Mouse (Mus musculus): Measurements from ENCODE around the gene Sap25.

The Sap25 gene

DNA sequence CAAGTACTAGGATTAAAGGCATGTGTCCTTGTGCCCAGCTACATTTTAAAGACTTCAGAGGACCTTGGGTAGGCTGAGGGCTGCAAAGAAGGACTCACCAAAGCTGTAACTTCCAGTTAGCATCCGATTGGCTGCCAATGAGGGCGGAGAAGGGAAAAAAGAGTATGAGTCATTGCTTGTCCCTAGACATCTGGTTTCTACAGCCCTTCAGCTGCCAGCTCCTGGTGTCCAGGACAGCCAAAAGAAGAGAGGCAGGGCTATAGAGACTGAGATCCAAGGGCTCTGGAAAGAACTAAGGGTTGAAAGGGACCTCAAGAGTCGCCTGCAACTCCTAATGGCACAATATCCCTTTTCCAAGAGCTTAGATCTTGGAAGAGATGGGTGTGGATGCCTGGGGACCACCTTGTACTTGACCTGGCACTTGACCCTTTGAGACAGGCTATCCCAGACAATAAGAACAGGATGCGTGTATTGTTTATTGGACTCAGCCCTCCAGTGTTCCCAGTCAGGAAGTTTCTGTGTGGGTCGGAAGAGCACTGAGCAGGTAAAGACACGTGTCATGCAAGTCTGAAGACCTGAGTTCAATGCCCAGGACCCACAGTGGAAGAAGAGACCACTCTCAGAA lies 19.0 kb downstream of the Sap25 start:
- peak; percentile 90 to 93 for DNase-seq (ENCODE audit: low spot score in 2 of 2)

DNA sequence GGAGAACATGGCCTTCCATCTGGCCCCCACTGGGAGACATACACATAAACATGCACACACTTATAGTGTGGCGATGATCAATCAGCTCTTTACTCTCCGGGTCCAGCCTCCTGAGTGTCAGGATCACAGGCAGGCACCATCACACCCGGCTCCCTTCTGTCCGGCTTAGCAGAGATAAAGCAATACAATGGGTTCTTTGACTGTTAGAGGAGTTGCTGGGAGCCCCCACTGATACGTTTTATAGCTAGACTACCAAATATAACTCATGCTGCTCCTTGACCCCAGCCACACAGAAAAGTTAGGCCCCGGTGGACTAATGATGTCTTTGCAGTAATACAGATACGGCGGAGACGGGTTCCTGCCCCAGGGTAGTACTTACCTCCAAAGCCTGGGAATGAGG lies 21.9 kb downstream of the Sap25 start:
- DNase-seq (ENCODE audit: low spot score in 2 of 2) = no peak

DNA sequence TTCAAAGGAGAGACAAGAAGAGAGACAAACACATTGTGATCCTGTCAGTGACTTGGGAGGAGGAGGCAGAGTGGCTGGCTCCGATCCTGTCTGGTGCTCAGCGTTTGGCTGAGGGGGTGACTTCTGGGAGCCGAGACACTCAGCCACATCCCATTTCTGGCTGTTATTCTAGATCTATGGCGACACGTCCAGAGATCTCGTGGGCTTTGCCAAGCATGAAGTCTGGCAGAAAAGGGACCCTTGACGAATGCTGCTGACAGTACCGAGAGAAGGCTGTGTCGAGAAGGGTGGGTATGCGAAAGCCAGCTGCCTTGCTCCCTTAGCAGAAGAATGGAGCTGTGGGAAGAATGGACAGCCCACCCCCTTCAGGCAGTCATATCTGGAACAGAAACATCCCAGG lies 27.8 kb downstream of the Sap25 start:
- peak; percentile 55 to 69 for DNase-seq (ENCODE audit: low spot score in 2 of 2)

DNA sequence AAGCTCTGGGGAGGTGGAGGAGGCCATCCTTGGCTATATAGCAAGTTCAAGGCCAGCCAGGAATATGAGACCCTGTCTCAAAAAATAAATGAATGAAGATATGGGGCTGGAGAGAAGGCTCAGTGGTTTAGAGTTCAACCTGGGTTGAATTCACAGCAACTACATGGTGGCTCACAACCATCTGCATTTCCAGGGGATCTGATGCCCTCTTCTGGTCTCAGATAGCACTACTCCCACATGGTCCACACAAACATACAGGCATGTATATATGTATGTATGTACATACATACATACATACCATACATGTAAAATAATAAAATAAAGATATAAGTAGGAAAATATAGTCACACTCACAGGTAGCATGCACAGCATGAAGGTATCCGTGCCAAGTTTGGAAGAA lies 29.1 kb downstream of the Sap25 start:
- no peak for DNase-seq (ENCODE audit: low spot score in 2 of 2)

DNA sequence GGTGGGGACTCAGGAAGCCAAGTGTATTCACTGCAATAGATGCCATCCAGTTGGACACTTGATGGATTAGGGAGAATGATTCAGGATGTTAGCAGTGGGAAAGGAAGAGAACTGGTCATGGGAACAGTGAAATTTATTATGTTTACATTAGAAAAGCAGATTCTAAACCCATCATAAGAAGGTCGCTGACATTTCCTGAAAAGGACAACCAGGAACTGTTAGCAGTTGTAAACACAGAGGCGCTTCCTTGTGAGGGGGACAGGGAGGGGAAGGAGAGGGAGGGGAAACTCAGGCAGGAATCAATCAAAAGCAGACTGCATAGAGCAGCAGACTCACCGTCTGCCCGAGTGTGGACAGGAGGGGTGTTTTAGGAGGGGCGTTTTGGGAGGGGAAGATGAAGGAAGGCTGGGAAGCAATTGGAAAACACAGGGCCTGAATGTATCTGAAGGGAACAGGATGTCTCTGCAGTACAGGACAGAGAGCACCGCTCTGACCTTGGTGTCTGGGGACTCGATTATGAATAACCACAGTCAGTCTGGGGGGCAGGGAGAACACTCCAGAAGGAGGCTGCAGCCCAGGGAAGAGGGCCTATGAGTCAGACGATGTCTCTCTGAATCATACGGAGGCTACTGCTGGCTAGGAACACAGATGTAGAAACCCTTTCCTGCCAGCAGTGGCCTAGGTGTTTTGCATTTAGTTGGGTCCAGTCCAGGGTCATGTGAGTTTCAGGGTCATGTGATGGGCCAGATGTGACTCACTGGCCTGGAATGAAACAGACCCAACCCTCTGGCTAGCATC lies 30.5 kb downstream of the Sap25 start:
- DNase-seq (ENCODE audit: low spot score in 2 of 2) = peak; percentile 88 to 90

DNA sequence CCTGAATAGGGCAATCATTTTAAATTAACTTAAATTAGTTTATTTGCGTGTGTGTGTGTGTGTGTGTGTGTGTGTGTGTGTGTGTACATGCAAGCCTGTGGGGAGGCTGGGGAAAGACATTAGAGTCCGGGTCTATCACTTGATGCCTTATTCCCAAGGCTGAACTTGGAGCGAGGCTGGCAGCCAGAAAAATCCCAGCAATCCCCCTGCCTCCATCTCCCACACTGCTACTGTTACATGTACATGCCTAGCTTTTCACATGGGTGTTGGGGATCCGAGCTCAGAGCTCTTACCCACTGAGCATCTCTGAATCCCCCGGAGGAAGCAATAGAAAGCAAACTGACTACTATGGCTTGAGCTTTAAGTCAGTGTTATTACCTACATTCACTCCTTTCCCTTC lies 31.2 kb downstream of the Sap25 start:
- no peak for DNase-seq (ENCODE audit: low spot score in 2 of 2)

DNA sequence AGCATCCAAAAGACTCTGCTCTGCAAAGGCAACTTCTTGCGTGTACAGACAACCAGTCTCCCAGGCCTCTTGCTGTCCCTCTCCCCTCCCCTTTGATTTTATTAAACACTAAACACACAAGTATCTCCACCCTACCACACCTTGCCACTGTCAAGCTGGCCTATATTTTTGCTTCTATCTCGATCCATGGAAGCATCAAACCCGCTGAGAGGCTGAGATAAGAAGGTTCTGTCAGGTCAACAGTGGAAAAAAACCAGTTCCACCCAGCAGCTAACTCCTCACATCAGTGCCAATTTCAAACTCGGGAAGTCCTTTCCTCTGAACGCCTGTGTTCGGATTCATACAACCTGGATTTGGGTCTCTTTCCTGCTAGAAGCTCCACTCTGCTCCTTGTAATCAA lies 31.9 kb downstream of the Sap25 start:
- DNase-seq (ENCODE audit: low spot score in 2 of 2) = no peak

DNA sequence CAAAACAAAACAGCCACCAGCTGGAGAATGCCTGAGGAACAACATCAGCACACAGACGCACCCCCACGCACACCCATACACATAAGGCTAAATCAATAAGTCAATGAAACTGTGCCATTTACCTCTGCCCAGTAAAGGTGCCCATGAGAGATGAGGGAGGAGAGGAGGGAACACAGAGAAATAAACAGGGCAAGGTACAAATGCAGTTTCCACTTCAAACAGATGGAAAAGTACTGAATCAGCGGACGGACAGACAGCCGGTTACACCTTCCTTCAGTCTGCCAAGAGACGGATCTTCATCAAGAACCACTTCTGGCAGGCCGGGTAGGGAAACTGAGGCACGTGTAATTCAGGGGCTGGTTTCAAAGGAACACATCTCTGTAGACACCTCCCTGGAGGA lies 33.7 kb downstream of the Sap25 start:
- no peak for DNase-seq (ENCODE audit: low spot score in 2 of 2)

DNA sequence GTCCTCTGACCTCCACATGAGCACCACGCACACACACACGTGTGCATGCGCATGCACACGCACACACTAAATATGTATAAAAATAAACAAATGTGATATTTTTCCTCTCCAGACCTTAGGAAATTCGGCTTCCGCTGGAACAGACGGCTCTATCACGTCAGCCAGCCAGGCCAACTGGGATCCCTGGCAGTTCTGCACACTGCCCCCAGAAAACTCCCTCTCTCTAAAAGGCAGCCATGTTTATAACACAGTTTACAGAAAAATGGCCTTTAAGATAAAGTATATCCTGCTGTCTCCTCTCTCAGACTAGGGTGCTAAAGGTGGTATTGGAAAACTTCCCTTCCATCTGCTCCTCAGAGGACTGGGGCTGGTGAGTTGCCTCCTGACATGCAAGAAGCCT lies 36.7 kb downstream of the Sap25 start:
- DNase-seq (ENCODE audit: low spot score in 2 of 2) = no peak

DNA sequence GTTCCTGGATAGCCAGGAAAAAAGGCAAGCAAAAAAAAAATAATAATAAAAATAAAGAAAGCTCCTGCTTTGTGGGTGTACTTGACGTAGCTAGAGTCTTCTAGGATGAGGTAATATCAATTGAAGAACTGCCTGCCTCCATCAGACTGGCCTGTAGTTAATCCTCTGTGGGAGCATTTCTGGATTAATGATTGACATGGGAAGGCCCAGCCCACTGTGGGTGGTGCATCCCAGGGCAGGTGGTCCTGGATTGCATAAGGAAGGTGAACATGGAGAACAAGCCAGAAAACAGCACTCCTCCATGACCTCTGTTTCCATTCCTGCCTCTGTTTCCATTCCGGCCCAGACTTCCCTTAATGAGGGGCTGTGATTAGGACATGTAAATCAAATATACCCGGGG lies 37.6 kb downstream of the Sap25 start:
- no peak for DNase-seq (ENCODE audit: low spot score in 2 of 2)

DNA sequence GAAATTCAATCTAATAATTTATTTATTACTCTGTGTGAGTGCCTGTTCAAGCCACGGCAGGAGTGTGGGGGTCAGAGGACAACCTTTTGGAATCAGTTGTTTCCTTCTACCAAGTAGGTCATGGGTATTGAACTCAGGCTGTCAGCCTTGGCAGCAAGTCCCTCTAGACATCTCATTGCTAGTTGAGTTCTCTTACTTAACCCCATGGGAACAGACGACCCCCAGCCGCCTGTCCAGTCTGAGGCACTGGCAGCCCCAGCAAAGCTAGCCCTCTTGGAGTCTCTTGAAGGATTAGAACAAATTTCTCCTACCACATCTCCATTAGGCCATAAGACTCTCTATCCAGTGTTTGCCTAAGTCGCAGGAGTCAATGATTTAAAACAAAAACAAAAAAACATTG lies 38.6 kb downstream of the Sap25 start:
- DNase-seq (ENCODE audit: low spot score in 2 of 2) = no peak

DNA sequence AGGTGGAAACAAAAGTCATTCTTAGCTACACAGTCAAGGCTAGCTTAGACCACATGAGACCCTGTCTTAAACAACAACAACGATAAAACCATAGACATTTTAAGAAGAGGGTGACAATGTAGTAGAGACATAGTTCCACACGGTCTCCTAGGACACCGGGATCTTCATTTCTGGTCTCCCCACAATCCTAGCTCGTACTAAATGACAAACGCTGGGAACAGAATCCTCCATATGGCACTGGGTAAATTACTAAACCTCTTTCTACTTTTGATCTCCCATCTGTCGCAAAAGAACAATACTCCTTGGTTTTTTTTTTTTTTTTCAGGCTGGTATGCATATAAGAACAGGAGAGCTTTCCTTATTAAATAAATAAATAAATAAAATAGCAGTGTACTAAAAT lies 41.4 kb downstream of the Sap25 start:
- DNase-seq (ENCODE audit: low spot score in 2 of 2) = no peak

DNA sequence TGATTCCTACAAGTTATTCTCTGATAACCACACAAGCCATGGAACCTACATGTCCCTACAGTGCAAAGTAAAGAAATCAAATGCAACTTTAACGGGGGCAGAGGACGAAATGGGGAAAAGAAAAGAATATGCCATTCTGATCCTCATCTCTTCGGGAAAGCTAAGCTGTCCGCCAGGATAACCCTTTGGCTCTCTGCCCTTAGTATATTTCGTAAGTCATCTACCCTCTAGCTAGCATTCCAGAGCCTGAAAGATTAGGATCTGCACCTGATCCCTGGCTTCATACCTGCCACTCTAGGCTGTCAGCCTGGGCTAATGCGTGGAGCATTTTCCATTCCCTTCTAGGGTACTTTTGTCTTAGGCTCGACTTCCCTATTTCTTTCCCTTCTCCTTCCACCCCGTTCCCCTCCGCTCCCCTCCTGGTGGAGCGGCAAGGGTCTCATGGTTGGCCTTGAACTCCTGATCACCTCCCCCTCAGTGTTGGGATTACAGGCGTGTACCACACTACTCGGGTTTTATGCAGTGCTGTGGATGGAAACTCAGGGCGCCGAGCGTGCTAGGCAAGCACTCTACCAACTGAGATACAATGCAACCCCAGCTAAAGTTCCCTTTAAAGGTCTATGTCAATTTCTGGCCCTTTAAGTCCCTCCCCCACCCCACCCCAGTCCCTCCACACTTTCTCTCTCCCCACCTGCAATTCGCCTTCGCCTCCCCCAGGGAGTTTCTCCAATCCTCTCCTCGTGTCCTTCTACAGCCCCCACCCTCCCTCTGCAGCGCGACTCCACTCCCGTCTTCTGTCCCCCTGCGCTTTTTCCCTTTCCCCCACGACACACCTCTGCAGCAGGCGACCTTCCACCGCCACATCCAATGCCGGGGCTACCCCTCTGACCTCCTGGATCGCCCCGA lies 42.5 kb downstream of the Sap25 start:
- DNase-seq (ENCODE audit: low spot score in 2 of 2) = no peak

DNA sequence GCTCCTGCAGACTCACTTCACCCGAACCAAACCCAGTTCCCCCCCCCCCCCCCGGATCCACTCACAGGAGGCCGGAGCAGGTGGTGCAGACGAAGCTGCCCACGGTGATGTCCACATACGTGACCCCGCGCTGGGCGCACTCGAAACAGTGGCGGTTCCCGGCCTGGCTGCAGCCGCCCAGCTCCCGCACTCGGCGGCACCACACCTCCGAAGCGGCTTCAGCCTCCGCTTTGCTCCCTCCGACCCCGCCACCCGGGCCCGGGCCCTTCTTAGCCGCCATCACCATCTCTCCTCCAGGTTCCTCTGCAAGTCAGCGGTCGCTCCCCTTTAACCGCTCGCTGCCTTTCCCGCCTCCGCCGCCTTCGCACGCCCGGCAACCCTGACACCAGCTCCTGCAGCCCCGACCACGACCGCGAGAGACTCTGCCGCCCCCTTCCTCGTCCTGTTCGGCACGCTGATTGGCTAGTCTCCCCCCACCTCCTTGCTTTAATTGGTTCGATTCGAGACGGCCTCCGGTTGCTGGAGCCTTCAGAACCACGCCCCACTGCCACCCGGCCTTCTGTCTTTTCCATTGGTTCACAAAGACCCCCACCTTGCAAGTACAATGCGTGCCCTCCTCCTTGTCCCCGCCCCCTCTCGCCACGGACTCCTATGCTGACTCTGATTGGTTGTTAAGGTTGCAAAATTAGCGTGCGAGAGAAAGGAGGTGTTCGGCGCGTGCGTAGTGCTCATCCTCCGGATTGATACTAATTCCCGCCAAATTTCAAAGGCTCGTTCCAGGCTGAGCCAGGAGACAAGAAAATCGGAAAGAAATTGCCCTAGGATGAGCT lies 43.4 kb downstream of the Sap25 start, which contains the start of gene Agfg2:
Agfg2 (minus strand) TSS at position 433 of the 830 bp plus-strand sequence.
- peak; percentile 99 for DNase-seq (ENCODE audit: low spot score in 2 of 2)

DNA sequence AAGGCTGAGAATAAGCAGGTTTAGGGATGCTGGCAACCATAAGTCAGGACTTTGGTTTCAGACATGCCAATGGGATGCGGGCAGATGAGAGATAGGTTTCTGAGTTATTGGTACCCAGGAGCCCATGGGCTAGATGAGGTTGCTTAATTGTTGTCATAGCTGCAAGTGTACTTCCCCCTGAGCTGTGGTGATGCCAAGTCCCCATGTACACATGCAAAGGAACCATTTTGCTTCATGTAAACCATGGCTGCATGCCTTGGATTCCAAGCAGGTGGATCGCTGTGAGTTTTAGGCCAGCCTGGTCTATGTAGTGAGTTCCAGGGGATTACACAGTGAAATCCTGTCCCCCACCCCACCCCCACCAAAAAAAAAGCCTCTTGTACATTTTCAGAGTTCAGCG lies 44.5 kb downstream of the Sap25 start:
- DNase-seq (ENCODE audit: low spot score in 2 of 2) = no peak

DNA sequence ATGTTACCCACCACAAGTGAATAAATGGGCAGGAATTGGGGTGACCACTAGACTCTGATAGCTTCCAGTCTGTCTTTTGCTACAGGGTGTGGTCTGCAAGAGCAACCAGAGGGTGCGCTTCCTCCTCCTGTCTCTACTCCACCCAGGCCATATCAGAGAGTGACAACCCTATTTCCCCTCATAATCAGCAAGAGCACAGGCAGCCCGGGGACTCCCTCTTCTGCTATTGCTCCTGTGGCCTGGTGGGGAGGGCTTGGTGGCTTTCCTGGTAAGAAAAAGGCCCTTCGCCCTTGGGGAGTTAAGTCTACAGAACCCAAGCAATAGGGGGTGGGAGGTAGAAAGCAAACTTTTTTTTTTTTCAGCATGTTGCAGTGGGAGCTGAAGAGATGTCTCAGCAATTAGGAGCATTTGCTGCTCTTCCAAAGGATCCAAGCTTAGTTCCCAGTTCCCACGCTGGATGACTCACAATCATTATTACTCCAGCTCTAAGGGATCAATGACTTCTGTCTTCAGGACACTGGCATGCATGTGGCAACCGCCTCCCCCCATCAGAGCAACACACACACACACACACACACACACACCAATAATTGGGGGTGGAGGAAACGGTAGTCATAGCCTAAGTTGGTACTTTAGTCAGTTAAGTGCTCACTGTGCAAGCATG lies 45.1 kb downstream of the Sap25 start:
- no peak for DNase-seq (ENCODE audit: low spot score in 2 of 2)

DNA sequence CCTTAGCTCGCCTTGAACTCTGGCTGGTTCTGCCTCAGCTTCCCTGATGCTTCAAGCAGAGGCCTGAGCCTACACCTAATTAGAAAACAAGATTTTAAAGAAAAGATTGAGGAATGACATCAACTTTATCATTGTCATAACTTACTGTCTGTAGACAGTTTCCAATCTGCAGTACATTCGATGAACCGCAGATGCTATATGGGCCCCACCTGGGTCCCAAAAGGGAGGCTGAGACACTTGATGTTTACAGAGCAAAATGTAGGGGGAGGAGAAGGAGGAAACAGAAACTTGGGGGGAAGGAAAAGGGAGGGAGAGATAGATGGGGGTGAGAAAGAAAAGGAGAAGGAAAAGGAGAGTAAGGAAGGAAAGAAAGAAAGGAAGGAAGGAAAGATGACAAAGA lies 48.8 kb downstream of the Sap25 start:
- no peak for DNase-seq (ENCODE audit: low spot score in 2 of 2)

DNA sequence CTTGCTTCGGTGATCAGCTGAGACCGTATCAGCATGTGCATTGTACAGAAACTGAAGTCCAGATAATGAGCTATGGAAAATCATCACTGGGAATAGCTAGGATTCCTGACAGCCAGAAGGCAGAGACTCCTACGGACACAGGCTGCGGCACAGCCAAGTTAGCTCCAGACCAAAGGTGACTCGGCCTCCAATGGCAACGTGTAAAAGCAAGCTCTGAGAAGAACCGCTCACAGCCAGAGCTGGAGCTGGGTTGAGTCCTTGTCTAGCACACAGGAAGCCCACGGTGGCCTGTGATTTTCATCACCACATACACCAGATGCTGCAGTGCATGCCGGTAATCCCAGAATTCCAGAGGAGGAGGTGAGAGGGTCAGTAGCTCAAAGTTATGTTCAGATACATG lies 49.4 kb downstream of the Sap25 start:
- DNase-seq (ENCODE audit: low spot score in 2 of 2) = no peak

DNA sequence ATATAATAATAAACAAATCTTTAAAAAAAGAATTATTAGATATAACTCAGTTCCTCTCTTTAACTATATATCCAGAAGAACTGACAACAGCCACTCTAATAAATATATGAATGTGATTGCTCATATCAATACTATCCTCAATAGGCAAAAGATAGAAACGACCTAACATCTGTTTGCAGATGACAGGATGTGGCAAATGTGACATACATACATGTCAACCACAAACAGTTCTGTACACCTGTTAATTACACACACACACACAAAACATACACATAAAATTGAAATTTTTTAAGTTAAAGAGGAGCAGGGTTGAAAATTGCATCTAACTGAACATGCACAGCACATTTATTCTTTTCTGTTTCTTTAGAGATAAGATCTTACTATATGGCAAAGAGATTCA lies 50.7 kb downstream of the Sap25 start:
- DNase-seq (ENCODE audit: low spot score in 2 of 2) = no peak

All from heart, adult 9 months (tissue).